Mouse (Mus musculus) cerebellum, adult (tissue): ENCODE results near the gene Rin3.
"Not testable (repeated sequence)": the region's sequence is repeated elsewhere in the genome, so short reads cannot be mapped to it uniquely, and the experiment has no call there.

ENCODE experiments used
- ATAC-seq: cut with Nextera tagmentation; 2 replicates; pipeline ENCODE4 v1.9.2; 2017; ENCODE audit warnings: mild to moderate bottlenecking, moderate library complexity, mixed read lengths; ENCODE audit not compliant: insufficient number of reproducible peaks, low FRiP score, low TSS enrichment

Gene Rin3

DNA sequence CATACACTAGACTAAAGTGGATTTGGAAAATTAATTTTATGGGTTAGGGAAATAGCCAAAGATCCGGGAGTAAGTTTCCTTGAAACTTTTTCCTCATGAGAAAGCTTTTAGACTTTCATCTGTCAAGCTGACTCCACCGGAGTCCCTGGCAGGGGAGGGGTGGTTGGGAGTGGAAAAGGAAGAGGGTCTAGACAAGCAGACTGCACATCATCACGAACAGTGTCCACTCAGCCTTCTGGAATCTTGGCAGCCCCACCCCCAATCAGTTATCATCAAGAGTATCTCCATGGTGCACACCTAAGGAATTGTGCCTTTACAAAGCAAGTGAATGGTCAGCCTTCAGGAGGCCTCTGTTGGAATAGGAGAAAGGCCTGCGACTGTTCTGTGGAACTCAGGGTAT is 2.6 kb upstream of the Rin3 start:
- ATAC-seq: not testable (repeated sequence)

DNA sequence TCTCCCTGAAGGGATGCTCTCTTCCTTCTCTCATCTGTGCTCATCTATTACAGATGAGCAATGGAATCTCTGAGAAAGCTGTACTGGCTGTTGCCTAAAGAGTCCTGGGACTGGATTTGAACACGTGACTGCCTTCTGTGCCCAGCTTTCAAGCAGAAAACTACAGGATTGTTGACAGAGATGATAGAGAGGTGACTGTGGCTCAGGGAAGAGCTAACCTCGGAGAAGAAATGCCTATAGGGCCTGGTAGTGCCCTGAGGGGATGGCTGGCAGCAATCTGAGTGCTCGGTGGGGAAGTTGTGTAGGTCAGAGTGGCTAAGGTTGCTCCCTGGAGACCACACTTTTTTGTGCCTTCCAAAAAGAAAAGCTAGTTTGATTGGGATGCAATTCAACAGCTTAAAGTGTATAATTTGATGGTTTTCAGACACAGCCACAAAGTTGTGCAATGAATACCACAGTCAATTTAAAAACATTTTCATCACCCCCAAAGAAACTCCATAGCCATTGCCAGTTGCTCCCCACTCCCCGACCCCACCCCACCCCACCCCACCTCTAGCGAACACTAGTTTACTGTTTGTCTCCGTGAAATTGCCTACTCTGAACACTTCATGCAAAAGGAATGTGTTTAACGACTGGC is 1.9 kb upstream of the Rin3 start:
- no peak for ATAC-seq

DNA sequence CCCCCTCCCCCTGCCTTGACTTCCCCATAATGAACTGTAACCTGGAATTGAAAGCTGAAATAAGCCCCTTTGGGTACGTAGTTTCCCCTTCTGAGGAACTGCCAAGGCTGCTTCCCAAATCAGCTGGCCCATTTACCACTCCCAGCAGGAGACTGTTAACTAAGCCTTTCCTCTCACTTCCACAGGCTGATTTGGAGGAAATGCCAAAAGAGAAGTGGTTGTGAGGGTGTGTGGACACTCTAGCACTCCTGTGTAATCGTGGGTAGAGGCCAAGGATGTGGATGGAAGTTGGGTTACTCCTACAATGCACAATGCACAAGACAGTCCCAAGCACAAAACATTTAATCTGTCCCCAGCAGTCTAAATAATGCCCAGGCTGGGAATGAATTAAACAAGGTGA is 722 bp upstream of the Rin3 start:
- no peak for ATAC-seq

DNA sequence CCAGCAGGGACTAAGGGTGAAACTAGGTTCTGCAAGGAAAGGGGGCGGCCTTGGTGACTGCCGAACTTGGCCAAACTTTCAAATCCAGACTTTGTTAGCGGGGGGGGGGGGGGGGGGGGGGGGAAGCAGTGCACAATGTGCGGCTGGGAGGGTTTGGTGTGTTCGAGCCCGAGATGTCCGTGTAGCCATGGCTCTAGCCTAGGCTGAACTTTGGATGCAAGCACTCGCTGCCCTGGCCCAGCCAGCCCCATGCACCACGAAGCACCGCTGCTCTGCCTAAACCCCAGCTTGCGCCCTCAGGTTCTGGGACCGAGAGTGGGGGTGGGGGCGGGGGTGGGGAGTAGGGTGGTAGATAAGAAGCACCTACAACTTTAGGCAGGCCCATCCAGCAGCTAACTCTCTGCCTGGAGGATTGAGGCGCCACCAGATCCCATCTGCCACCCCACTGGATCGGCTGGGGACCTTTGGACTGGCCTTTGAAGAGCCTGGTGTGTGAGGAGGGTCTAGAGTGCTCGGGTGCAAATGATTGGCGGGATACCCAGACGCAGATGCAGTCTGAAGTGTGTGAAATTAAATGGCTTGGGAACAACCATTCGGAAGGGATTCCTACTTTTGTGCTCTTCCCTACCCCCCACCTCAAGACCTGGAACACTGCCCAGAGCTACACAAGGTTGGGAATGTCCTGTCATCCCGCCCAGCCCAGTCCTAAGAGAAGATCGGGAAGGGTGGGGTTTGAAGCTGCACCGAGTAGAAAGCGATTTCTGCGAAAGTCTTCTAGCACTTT is 827 bp downstream of the Rin3 start:
- ATAC-seq: no peak

DNA sequence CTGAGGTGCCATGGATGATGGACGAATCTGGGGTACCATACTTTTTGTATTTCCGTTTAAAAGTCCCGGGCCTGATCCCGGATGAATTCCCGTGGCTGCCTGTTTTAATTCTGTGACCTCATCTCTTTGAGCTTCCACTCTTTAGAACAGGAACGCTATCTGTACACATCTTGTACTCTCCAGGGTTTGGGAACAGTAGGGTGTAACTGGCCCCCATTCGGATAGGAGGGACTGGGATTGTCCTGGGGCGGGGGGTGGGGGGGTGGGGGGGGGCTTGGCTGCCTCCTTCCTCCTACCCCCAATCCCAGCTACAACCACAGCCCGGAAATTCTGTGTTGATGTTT is 1.4 kb downstream of the Rin3 start:
- no peak for ATAC-seq

DNA sequence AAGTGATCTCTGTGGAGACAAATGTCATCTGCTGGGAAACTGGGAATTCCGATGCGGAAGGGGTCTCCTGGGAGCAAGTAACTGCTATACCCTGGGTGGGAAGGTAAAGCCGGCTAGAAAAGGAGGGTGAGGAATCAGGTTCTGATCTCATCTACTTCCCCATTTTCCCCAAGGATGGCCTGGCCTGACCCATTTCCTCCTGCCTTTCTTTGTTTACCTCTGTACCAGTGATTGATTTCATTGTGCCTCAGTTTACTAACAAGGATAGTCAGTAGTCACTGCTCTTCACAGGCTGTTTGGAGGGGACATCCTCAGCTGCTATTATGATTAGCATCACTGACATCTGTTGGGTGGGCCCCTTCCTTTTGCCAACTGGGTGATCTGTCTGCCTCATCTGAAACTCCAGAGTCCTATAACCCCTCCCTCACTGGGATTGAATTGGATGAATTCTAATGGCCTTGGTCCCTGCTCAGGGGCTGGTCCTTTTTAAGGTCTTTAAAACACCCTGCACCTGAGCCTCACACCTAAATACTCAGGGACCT is 1.8 kb downstream of the Rin3 start:
- no peak for ATAC-seq

DNA sequence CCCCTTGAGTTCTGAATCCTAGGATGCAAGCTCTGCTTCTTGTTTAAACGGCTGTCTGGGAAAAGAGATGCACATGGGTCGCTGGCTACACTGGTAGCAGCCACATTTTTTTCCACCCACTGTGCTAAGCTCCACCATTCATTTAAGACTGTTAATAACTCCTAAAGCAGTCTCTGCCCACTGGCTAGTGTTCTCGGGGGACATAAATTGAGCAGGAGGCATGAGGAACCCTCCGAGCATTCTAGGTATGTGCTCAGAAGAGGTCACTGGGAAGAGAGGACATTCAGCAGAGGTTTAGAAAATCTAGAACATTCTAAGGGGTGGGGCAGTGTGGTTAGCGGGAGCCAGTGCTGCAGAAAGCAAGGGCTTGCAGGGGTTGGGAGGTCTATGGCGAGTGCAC is 2.5 kb downstream of the Rin3 start:
- no peak for ATAC-seq

DNA sequence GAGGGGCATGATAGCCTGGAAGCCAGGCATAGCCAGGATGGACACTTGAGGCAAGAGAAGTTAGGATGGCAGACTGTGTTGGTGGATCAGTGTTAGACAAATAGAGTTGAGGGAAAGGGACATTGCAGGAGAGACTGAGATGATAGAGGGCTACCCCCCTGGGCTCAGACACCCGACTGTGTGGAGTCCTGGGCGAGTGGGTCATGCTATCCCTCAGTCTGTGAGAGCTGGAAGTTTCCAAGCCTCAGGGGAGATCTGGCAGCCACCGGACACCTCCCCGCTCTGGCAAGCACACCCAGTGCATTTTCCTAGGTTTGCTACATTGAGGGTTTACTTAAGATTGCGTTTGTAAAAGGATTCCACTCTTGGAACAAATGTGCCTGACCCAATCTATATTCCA is 2.9 kb downstream of the Rin3 start:
- ATAC-seq: no peak

DNA sequence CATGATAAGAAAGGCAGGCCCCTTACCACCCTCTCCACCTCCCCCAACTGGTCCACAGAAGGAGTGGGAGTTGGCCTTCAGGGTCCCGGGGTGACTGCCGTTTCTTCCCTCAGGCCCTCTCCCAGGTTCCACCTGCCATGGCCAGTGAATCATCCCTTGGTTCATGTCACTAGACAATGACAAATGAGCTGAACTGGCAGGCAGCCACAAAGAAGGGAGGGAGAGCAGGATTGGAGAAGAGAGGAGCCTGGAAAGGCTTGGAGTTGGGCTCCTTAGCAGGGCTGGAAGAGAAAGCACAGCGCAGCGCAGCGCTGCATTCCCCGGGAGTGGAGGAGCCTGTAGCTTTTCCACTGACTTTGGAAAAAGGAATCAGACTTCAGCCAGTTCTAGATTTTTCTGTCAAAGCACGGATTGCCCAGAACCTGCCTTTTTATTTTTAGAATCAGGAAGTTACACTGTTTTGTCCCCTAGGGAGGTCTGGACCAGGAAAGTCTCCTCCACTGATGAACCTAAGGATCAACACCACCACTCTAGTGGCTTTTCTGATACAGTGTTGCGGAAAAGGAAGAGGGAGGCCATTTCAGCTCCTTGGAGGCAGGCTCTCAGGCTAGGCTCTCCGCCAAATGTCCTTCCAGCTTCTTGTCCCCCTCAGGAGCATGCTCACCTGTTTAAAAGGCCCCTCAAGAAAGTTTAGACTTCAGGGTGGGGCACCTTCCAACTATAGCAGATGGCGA is 4.0 kb downstream of the Rin3 start:
- ATAC-seq: no peak

DNA sequence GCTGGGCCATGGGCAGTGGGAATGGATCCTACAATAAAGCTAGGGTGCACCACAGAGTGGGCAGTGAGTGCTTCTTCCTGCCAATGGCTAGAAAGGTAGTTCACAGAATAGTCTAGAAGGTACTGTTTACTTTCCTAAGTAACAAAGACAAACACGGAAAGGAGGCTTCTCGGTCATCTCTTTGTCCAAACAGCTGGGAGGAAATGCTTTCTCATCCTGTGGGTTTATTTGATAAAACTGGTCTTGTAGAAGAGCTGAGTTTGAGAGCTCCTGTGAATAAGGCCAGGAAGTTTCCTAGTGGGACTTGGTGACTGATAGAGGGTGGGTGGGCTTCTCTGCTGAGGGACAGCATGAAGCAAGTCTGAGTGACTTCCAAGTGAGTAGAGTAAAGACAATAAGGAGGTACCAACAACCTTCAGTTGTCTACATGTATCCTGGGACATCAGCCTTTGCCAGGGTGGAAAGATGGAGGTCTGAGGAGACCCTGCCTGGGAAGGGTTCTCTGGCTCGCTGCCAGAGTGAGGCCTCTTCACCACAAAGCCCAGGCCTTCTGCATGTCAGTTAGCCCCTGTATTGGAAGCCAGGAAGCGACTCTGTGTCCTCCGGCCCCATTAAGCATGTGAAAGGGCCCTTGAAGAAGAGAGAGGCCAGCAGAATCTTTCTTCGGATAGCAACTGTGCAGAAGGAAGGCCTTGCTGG is 5.2 kb downstream of the Rin3 start:
- ATAC-seq: no peak

DNA sequence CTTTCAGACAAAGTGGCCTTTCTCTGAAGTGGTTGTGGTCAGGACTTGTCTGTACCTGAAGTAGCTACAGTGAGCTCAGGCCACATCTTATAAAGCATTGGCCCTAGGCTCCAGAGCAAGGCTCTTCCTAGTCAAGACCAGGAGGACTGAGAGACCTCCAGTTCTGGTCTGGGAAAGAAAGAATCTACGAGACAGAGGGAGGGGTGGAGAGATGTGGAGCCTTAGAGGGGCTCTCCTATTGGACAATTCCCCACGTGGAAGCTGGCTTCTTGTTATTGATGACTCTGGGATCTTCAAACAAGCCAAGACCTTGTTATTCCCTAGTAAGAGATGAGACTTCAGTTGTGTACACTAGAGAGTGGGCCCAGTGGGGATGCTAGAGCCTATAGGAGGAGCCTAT is 6.0 kb downstream of the Rin3 start:
- no peak for ATAC-seq

DNA sequence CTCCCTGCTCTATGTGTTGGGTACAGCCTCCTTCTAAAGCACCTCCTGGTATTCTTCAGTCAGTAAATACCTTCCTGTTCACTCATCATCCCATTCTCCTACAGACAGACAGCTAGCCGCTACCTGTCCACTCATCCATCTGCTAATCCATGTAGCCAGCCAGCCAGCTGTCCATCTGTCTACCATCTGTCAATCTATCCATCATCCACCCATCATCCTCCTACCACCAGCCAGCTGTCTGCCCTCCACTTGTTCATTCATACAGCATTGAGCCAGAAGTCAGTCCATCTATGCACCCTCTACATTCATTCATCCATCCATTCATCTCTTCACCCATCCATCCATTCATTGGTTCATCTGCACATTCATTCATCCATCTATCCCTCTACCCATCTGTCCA is 6.7 kb downstream of the Rin3 start:
- no peak for ATAC-seq

DNA sequence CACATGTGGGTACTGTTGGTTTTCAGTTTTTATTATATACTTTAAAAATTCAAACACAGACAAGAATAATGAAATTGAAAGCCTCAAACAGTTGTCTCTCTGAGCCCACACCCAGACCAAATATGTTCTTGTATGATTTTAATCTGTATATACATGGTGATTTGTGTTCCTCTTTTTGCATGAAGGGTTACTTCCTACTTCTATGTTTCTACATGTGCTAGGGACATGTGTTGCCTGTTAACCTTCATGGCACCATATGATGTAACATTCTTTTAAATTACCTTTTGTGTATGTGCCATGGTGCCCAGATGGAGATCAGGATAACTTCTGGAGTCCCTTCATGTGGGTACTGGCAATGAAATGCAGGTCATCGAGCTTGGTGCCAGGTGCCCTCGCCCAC is 7.8 kb downstream of the Rin3 start:
- no peak for ATAC-seq

DNA sequence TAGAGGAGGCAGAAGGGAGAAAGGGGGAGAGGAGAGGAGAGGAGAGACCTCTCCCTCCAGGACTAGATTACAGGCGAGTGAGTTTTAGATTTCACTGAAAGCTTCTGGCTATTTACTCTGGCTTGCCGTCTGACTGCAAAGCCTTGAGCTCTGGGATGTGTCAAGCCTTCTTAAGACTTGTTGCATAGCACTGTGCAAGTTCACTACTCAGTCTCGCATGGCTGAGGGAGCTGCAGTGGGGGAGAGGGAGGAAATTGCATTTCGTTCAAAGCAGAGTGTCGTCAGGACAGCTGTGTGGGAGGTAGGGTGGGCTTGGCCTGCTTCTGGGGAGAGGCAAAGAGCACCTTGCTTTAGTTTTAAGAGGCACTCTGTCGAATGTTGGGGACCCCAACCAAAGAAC is 8.8 kb downstream of the Rin3 start:
- no peak for ATAC-seq

DNA sequence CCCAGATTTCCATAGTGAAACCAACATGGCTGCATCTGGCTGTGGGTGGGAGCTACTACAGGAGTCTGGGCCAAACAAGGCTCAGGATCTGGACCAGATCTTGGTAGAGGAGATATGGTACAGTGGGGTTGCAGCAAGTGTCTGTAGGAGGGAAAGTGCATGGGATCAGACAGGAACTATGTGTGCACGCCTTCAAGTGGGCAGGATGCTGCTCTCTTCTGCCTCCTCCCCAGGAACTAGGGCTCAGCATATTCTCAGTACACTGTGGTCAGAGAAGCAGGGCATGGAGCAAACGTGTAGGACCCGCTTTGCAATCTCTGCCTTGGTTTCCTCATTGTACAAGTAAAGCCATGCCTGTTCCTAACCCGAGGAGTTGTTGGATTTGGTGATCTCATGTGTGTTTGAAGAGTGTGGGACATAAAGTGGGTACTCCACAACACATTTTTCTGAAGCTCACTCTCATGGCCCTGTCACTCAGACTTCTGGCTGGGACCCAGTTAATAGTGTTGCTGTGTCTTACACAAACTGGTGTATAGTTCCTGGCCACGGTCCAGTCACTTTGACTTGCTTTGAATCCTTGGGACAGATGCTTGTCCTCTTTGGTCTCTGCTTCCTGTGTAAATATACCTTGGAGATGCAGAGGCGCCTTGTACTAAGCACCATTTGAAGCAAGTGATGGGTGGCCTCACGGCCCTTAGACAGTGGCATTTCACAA is 9.8 kb downstream of the Rin3 start:
- no peak for ATAC-seq

DNA sequence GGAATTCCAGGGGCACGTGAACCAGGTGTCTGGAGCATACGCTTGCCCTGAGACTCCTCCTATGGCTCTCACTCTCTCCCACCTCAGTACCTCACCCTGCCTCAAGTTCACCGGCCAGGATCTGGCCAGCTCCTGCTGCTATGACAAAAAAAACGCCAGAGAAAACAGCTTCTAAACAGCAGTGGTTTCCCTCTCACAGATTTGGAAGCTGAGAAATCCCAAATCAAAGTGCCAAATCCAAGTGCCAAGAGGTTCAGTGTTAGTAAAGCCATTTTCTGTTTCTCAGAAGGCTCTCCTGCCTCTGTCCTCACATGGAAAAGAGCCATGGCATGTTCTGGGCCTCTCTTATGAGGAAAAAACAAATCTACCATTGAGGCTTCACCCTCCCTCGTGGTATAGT is 11.8 kb downstream of the Rin3 start:
- ATAC-seq: no peak

DNA sequence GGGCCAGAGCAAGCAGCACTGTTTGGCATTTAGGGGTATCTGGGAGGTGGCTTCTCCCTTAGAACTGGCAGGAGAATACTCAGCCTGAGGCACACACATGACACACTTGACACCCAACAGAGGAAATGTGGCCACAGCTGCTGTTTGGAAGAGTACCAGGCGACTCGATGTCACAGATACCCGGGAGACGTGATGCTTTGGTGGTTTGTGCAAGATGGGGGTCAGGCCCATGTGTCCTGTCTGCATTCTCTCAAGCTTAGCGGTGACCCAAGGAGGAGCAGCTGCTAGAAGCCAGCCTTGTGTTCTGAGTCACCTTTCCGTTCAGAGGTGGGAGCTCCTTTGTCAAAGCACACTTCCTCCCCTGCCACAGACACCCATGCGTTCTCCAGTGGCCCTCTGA is 12.4 kb downstream of the Rin3 start:
- no peak for ATAC-seq

DNA sequence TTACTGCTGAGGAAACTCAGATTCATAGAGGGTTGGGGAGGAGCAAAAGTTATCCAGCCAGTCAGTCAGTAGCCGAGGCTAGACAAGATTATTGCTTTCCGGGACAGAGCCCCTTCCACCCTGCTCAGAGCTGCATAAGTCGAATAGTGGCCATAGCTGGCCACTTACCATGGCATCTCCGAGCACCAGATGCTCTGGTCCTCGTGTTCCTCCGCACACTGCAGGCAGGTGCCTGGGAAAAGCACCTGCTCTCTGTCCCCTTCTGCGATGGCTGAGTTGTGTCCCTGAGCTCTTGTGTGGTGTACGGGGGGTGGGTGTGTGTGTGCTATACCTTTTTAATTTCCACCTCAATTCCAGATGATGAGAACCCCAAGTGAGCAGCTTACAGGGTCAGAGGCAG is 12.8 kb downstream of the Rin3 start:
- ATAC-seq: no peak

DNA sequence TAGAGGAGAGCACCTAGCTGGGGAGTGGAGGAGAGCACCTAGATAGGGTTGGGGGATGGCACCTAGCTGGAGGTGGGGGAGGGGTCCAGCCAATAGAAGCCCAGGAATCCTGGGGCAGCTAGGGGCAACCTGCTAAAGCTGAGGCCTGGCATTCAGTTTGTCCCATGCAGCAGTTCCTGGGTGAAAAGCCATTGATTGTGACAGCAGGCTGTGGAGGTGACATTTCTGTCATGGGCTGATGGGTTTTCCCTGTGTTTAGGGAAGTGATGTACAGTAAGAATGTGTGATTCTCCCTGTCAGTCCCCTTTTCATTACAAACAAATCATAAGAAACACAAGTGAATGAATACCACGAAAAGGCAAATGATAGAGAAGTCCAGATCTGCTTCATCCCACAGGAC is 13.5 kb downstream of the Rin3 start:
- ATAC-seq: no peak

DNA sequence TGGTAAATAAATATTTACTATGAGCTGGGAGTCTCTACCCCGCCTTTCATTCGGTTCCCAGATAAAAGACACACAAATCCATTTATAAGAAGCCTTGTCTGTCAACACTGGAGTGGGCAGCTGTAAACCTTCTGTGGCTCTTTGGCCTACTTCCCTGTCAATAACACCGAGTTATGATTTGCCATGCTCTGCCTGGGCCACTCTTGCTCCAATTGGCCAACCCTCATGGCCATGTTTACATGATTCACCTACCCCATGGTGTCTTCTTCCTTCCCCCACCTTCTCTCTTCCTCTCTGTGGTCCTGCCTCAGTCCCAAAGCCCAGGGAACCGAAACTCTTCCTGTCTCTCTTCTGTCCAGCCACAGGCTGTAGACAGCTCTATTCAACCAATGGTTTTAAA is 14.1 kb downstream of the Rin3 start:
- ATAC-seq: no peak
